Mouse (Mus musculus) heart, embryonic 13.5 days (tissue): ENCODE results near the gene Olfr1228. TPM values are rescaled to one million over a fixed set of nuclear protein-coding genes. Genes with fewer than 3 reads are reported as not detected.

Experiments
- ATAC-seq: fragments of 200-750 bp; cut with Nextera tagmentation; 2 replicates; pipeline ENCODE4 v1.8.0; 2017; ENCODE audit warnings: moderate TSS enrichment; ENCODE audit not compliant: insufficient number of reproducible peaks, low FRiP score, low TSS enrichment; ENCODE audit errors: extremely low read depth
- H3K27ac ChIP-seq: fragments of 300-500 bp; sonication (generic); replicated peaks from 2 replicates; pipeline ENCODE4 v1.5.1; 2015; ENCODE audit warnings: moderate library complexity, mild to moderate bottlenecking, inconsistent platforms
- H3K27me3 ChIP-seq: fragments of 300-500 bp; sonication (generic); replicated peaks from 2 replicates; pipeline ENCODE4 v1.6.1; 2015; ENCODE audit warnings: mild to moderate bottlenecking, inconsistent platforms
- H3K36me3 ChIP-seq: fragments of 300-500 bp; sonication (generic); 2 replicates; pipeline ENCODE4 v1.6.1; 2015; ENCODE audit warnings: mild to moderate bottlenecking, inconsistent platforms
- H3K4me1 ChIP-seq: fragments of 300-500 bp; sonication (generic); 2 replicates; pipeline ENCODE4 v1.6.1; 2015; ENCODE audit warnings: inconsistent platforms
- H3K4me2 ChIP-seq: fragments of 300-500 bp; sonication (generic); 2 replicates; pipeline ENCODE4 v1.6.1; 2015; ENCODE audit warnings: inconsistent platforms, mild to moderate bottlenecking, moderate library complexity
- H3K4me3 ChIP-seq: fragments of 300-500 bp; sonication (generic); 2 replicates; pipeline ENCODE4 v1.5.1; 2015; ENCODE audit warnings: moderate library complexity, mild to moderate bottlenecking, inconsistent platforms
- H3K9ac ChIP-seq: fragments of 300-500 bp; sonication (generic); 2 replicates; pipeline ENCODE4 v1.6.1; 2015; ENCODE audit warnings: inconsistent platforms, mild to moderate bottlenecking, moderate library complexity
- H3K9me3 ChIP-seq: fragments of 300-500 bp; sonication (generic); 2 replicates; pipeline ENCODE4 v1.6.1; 2016; ENCODE audit warnings: inconsistent platforms
- WGBS: fragments of 180-500 bp; shearing (Covaris S2); methylation state at CpG from one replicate; pipeline ENCODE4 v1.1.7; 2015; ENCODE audit warnings: mixed read lengths; 5-methylcytosine and 5-hydroxymethylcytosine counted together
- polyA plus RNA-seq: library from polyadenylated mRNA; unstranded; fragments of >200 nt; fragmentation: Nextera tagmentation; extraction: Ambion mirVana; gene quantifications from 2 replicates; pipeline ENCODE4 v1.2.1, GENCODE M21; 2015

Olfr1228 gene
- polyA plus RNA-seq: not detected in 2 replicates

GRCm38 (mm10) chr2:89253962-89254361 is at the start of gene Olfr1228:
Gene Olfr1228, minus strand, starts transcription at chr2:89254062.
- no peaks in the 10 kb centered on the region for H3K4me1 ChIP-seq
- no peaks in the 10 kb centered on the region for H3K9me3 ChIP-seq
- H3K9ac ChIP-seq: no peak within 1 kb of the TSS
- no peaks in the 10 kb centered on the region for H3K36me3 ChIP-seq
- no peak within 1 kb of the TSS for H3K27ac ChIP-seq
- no peak within 1 kb of the TSS for H3K4me2 ChIP-seq
- H3K27me3 ChIP-seq: no peaks in the 10 kb centered on the region
- no peak within 1 kb of the TSS for H3K4me3 ChIP-seq
- ATAC-seq: no peak

GRCm38 (mm10) chr2:89297168-89297567 is 43.3 kb upstream of the Olfr1228 start, which contains the start of gene Olfr1230:
Gene Olfr1230, minus strand, starts transcription at chr2:89297268.
- H3K36me3 ChIP-seq: no peaks in the 10 kb centered on the region
- H3K27me3 ChIP-seq: no peaks in the 10 kb centered on the region
- H3K9ac ChIP-seq: no peak within 1 kb of the TSS
- H3K9me3 ChIP-seq: no peaks in the 10 kb centered on the region
- no peaks in the 10 kb centered on the region for H3K4me1 ChIP-seq
- H3K27ac ChIP-seq: no peak within 1 kb of the TSS
- H3K4me2 ChIP-seq: no peak within 1 kb of the TSS
- no peak within 1 kb of the TSS for H3K4me3 ChIP-seq
- no peak for ATAC-seq
- WGBS: 72% methylated on average over 1 of the region's 1 CpGs

DNA sequence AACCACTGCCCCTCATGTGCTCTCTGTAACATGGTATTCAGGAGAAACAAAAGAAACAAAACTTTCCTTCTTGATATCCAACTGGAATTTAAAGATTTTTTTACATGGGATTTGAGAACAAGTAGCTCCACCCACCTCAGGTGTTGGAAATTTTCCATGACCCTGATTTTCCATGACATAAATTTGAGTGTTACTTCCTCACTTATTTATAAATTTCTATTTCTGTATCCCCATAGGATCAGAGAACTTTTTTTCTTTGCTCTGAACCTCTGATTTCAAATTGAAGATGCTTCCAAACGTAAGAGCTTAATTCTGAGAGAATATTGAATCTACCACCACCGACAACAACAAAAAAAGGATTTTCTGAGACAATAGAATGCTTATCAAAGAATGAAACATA is 34.1 kb upstream of the Olfr1228 start, which contains the start of gene Olfr1229:
Olfr1229 (minus strand) TSS at position 101 of the 400 bp plus-strand sequence.
- no peak within 1 kb of the TSS for H3K4me3 ChIP-seq
- no peaks in the 10 kb centered on the region for H3K9me3 ChIP-seq
- no peak within 1 kb of the TSS for H3K9ac ChIP-seq
- no peaks in the 10 kb centered on the region for H3K36me3 ChIP-seq
- no peak within 1 kb of the TSS for H3K27ac ChIP-seq
- no peak for ATAC-seq
- no peaks in the 10 kb centered on the region for H3K4me1 ChIP-seq
- no peaks in the 10 kb centered on the region for H3K27me3 ChIP-seq
- no peak within 1 kb of the TSS for H3K4me2 ChIP-seq
- WGBS: 76% methylated on average over 2 of the region's 2 CpGs

- no peak for ATAC-seq
- WGBS: 55% methylated on average over 2 of the region's 2 CpGs
- Histone ChIP-seq H3K9me3 (no peaks in the 10 kb centered on the region), H3K4me2 (no peak within 1 kb of the TSS), H3K4me1 (no peaks in the 10 kb centered on the region), H3K36me3 (no peaks in the 10 kb centered on the region), H3K4me3 (no peak within 1 kb of the TSS), H3K27ac (no peak within 1 kb of the TSS), H3K27me3 (no peaks in the 10 kb centered on the region), H3K9ac (no peak within 1 kb of the TSS)
Observed at GRCm38 (mm10) chr2:89199948-89200347, 53.9 kb downstream of the Olfr1228 start, which contains the start of gene Olfr1226. Gene Olfr1226, minus strand, starts transcription at chr2:89200048.

Other genes with a start within 250 kb of the Olfr1228 start
- gene Olfr1215, start 247.1 kb downstream of the Olfr1228 start, polyA plus RNA-seq: not detected in 2 replicates
- not detected in 2 replicates for gene Olfr1216, start 235.7 kb downstream of the Olfr1228 start, polyA plus RNA-seq
- not detected in 2 replicates for gene Olfr1217, start 222.0 kb downstream of the Olfr1228 start, polyA plus RNA-seq
- gene Olfr1218, start 192.9 kb downstream of the Olfr1228 start, polyA plus RNA-seq: not detected in 2 replicates
- not detected in 2 replicates for gene Olfr1219, start 170.5 kb downstream of the Olfr1228 start, polyA plus RNA-seq
- gene Olfr1220, start 147.2 kb downstream of the Olfr1228 start, polyA plus RNA-seq: not detected in 2 replicates
- gene Olfr1221, start 136.8 kb downstream of the Olfr1228 start, polyA plus RNA-seq: not detected in 2 replicates
- gene Olfr1222, start 121.0 kb downstream of the Olfr1228 start, polyA plus RNA-seq: not detected in 2 replicates
- gene Olfr1223, start 102.5 kb downstream of the Olfr1228 start, polyA plus RNA-seq: not detected in 2 replicates
- gene Olfr1224-ps1, start 90.0 kb downstream of the Olfr1228 start, polyA plus RNA-seq: not detected in 2 replicates
- not detected in 2 replicates for gene Olfr1225, start 79.4 kb downstream of the Olfr1228 start, polyA plus RNA-seq
- not detected in 2 replicates for gene Olfr1226, start 54.0 kb downstream of the Olfr1228 start, polyA plus RNA-seq
- gene Olfr1229, start 34.0 kb upstream of the Olfr1228 start, polyA plus RNA-seq: not detected in 2 replicates
- not detected in 2 replicates for gene Olfr1230, start 43.2 kb upstream of the Olfr1228 start, polyA plus RNA-seq
- not detected in 2 replicates for gene Olfr1231, start 53.0 kb upstream of the Olfr1228 start, polyA plus RNA-seq
- not detected in 2 replicates for gene Olfr1232, start 75.6 kb upstream of the Olfr1228 start, polyA plus RNA-seq
- not detected in 2 replicates for gene Olfr1233, start 88.3 kb upstream of the Olfr1228 start, polyA plus RNA-seq
- not detected in 2 replicates for gene Olfr1234, start 110.8 kb upstream of the Olfr1228 start, polyA plus RNA-seq
- gene Olfr1238, start 155.6 kb upstream of the Olfr1228 start, polyA plus RNA-seq: not detected in 2 replicates
- gene Olfr1239, start 166.3 kb upstream of the Olfr1228 start, polyA plus RNA-seq: not detected in 2 replicates
- gene Olfr1240, start 188.9 kb upstream of the Olfr1228 start, polyA plus RNA-seq: not detected in 2 replicates
- gene Olfr1241, start 233.1 kb upstream of the Olfr1228 start, polyA plus RNA-seq: not detected in 2 replicates
- not detected in 2 replicates for gene Olfr1242, start 244.3 kb upstream of the Olfr1228 start, polyA plus RNA-seq